Mouse (Mus musculus): Measurements from ENCODE around the gene Gm20379. TPM values are rescaled to one million over a fixed set of nuclear protein-coding genes. Genes with fewer than 3 reads are reported as not detected.
A peak's percentile ranks its signal among the peaks of the same experiment; 100 is the strongest.

The Gm20379 gene
- polyA plus RNA-seq, 1 experiment = not detected

DNA sequence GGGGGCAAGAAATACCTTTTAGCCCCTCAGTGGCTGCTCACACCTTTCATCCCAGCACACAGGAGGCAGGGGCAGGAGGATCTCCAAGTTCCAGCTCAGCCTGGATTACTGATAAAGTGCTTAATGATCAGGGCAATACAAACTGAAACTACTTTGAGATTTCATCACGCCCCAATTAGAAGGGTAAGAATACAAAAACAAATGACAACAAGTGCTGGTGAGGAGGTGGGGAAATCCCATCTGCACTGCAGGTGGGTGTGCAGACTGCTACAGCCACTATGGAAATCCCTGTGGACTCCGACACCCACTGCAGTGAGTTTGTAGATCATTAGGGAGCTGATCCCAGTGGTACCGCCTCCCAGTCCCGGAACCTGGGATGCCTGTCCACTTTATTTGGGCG is 1.5 kb upstream of the Gm20379 start:
- no peak overlapping the region for H3K4me3 ChIP-seq (ENCODE audit: insufficient read depth, low read depth, low read length)
- H3K4me1 ChIP-seq (ENCODE audit: control insufficient read depth, insufficient read depth, insufficient read length, low read length) = no peaks in the 10 kb centered on the region
- no peak overlapping the region for H3K27ac ChIP-seq (replicated peaks; ENCODE audit: low read depth, low read length)

GRCm38 (mm10) chr13:92314613-92315012 is 8.8 kb downstream of the Gm20379 start:
- no peak overlapping the region for H3K4me3 ChIP-seq (ENCODE audit: insufficient read depth, low read depth, low read length)
- H3K27ac ChIP-seq (replicated peaks; ENCODE audit: low read depth, low read length) = no peak overlapping the region
- no peaks in the 10 kb centered on the region for H3K4me1 ChIP-seq (ENCODE audit: control insufficient read depth, insufficient read depth, insufficient read length, low read length)

DNA sequence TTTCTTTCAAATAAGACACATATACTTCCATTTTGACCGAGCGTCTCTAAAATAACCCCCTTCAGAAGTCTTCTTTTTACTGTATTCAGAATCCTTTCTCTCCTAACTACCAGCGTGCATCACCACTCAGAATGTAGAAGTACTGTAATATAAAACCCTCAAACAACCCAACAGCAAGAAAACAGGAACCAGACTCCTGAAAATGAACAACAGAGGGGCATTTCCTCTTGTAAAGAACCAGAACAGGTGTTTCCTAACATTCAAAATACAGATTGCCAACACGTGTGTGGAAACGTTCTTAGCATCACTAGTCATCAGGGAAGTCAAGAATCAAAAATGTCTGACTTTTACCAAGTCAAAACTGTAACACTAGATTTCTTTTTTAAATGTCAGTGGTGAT is 15.0 kb downstream of the Gm20379 start:
- H3K4me3 ChIP-seq (ENCODE audit: insufficient read depth, low read depth, low read length) = no peak overlapping the region
- no peaks in the 10 kb centered on the region for H3K4me1 ChIP-seq (ENCODE audit: control insufficient read depth, insufficient read depth, insufficient read length, low read length)
- H3K27ac ChIP-seq (replicated peaks; ENCODE audit: low read depth, low read length) = no peak overlapping the region

DNA sequence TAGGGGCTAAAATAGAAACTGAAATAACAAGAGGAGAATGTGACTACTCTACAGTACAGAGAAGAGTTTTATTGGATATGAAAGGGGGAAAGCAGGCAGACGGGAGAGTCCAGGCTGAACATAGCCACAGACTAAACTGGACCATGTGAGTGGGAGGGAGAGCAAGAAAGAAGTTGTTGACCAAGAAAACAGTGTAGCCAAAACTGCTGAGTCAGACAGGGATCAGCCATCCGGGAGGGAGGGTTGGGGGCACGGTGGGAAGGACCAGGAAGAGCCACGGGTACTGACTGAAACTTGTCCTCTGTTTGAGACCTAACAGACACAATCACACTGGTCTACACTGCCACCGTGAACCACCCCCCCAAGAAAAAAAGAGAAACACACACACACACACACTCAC is 20.2 kb downstream of the Gm20379 start:
- Histone ChIP-seq H3K27ac (replicated peaks; ENCODE audit: low read depth, low read length) (no peak overlapping the region), H3K4me1 (ENCODE audit: control insufficient read depth, insufficient read depth, insufficient read length, low read length) (no peaks in the 10 kb centered on the region), H3K4me3 (ENCODE audit: insufficient read depth, low read depth, low read length) (no peak overlapping the region)

DNA sequence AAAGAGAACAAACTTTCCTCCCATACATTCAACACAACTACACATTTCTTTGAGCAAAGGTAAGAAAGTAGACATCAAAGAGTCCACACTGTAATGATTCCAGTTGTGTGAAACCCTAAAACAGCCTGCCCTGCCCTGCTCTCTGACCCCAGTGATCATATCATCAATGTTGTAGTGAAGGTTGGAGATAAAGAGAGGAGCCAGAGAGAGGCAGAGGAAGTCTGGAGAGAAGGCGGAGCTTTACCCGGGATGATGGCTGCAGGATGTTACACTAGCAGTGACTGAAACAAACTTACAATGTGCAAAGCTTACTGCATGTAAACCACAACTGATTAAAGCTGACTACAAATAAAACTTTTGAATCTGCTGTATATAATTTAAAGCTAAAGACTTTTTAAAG is 22.2 kb downstream of the Gm20379 start:
- H3K4me1 ChIP-seq (ENCODE audit: control insufficient read depth, insufficient read depth, insufficient read length, low read length) = no peaks in the 10 kb centered on the region
- H3K4me3 ChIP-seq (ENCODE audit: insufficient read depth, low read depth, low read length) = no peak overlapping the region
- H3K27ac ChIP-seq (replicated peaks; ENCODE audit: low read depth, low read length) = no peak overlapping the region

GRCm38 (mm10) chr13:92330621-92331020 is 24.8 kb downstream of the Gm20379 start:
- no peaks in the 10 kb centered on the region for H3K4me1 ChIP-seq (ENCODE audit: control insufficient read depth, insufficient read depth, insufficient read length, low read length)
- H3K27ac ChIP-seq (replicated peaks; ENCODE audit: low read depth, low read length) = no peak overlapping the region
- H3K4me3 ChIP-seq (ENCODE audit: insufficient read depth, low read depth, low read length) = no peak overlapping the region

- Histone ChIP-seq H3K4me1 (ENCODE audit: control insufficient read depth, insufficient read depth, insufficient read length, low read length) (no peaks in the 10 kb centered on the region), H3K4me3 (ENCODE audit: insufficient read depth, low read depth, low read length) (no peak overlapping the region)
These were observed 26.5 kb downstream of the Gm20379 start for GRCm38 (mm10) chr13:92332103-92332879.

DNA sequence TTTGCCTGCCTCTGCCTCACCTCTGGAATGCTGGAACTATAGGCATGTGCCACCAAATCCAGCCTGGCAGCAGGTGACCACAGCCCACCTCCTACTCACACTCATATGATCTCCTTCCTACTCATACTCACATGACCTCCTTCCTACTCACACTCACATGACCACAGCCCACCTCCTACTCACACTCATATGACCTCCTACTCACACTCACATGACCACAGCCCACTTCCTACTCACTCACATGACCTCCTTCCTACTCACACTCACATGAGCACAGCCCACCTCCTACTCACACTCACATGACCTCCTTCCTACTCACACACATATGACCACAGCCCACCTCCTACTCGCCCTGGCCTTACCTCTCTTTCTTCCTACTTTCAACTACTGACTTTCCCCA is 31.1 kb downstream of the Gm20379 start:
- H3K4me1 ChIP-seq (ENCODE audit: control insufficient read depth, insufficient read depth, insufficient read length, low read length) = no peaks in the 10 kb centered on the region
- H3K27ac ChIP-seq (replicated peaks; ENCODE audit: low read depth, low read length) = no peak overlapping the region
- H3K4me3 ChIP-seq (ENCODE audit: insufficient read depth, low read depth, low read length) = no peak overlapping the region

More at GRCm38 (mm10) chr13:92332103-92332879, 26.5 kb downstream of the Gm20379 start:
- H3K27ac ChIP-seq (replicated peaks; ENCODE audit: low read depth, low read length) = no peak overlapping the region

GRCm38 (mm10) chr13:92337773-92338462 is 32.1 kb downstream of the Gm20379 start:
- Histone ChIP-seq H3K4me3 (ENCODE audit: insufficient read depth, low read depth, low read length) (no peak overlapping the region), H3K4me1 (ENCODE audit: control insufficient read depth, insufficient read depth, insufficient read length, low read length) (no peaks in the 10 kb centered on the region), H3K27ac (replicated peaks; ENCODE audit: low read depth, low read length) (no peak overlapping the region)

DNA sequence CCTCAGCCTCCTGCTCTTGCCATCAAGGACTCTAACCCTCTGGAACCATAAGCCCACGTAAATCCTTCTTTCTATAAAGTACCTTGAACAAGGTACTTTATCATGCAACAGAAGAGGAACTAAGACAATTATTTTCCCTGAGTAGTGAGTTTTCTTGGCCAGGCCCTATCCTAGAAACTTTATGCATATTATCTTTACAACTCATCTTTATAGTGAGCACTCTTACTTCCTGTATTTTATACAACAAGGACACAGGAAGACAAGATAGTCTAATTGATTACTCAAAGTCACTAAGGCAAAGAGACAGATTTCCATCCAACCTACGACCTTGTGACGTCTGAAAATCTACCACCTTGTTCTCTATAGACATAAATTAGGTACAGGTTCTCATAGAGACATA is 34.0 kb downstream of the Gm20379 start:
- H3K27ac ChIP-seq (replicated peaks; ENCODE audit: low read depth, low read length) = no peak overlapping the region
- H3K4me3 ChIP-seq (ENCODE audit: insufficient read depth, low read depth, low read length) = no peak overlapping the region
- no peaks in the 10 kb centered on the region for H3K4me1 ChIP-seq (ENCODE audit: control insufficient read depth, insufficient read depth, insufficient read length, low read length)

DNA sequence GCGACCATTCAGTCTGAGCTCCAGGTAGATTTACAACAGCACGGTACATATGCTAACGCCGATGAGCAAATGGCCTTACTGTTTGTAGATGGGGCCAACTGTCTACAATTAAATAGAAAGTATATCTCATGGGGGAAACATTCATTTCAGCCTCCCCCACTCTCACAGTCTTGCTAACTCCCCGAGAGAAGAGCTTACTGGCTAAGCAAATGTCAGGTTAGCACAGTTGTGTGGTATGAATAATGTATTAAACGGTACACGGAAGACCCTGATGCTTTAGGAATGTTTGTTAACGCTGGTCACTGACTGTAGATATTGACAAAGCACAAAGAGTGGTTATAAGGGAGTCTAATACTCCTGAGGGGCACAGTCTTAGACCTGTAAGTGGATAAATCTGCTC is 38.3 kb downstream of the Gm20379 start:
- Histone ChIP-seq H3K27ac (replicated peaks; ENCODE audit: low read depth, low read length) (no peak overlapping the region), H3K4me3 (ENCODE audit: insufficient read depth, low read depth, low read length) (no peak overlapping the region), H3K4me1 (ENCODE audit: control insufficient read depth, insufficient read depth, insufficient read length, low read length) (no peaks in the 10 kb centered on the region)

DNA sequence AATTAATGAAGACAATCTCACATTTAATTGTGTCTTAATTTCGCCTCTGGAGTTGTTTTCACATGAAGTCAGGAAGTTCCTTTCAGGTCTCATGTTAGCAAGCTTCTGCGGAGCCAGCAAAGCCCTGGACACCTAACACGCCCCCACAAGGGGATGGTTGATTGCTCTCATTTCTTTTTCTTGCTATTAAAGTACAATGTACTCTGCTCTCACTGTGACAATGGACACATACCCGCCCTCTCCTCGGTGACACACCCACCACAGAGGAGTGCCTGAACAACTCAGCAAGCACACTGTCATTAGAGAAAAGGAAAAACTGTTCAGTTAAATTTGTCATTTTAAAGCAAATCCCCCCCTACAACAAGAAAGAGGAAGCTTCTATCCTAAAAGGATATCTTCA is 40.6 kb downstream of the Gm20379 start:
- Histone ChIP-seq H3K4me1 (ENCODE audit: control insufficient read depth, insufficient read depth, insufficient read length, low read length) (no peaks in the 10 kb centered on the region), H3K27ac (replicated peaks; ENCODE audit: low read depth, low read length) (no peak overlapping the region), H3K4me3 (ENCODE audit: insufficient read depth, low read depth, low read length) (no peak overlapping the region)

GRCm38 (mm10) chr13:92351100-92351499 is 45.3 kb downstream of the Gm20379 start:
- no peak overlapping the region for H3K4me3 ChIP-seq (ENCODE audit: insufficient read depth, low read depth, low read length)
- H3K4me1 ChIP-seq (ENCODE audit: control insufficient read depth, insufficient read depth, insufficient read length, low read length) = peaks cover 5% of the 10 kb centered on the region
- H3K27ac ChIP-seq (replicated peaks; ENCODE audit: low read depth, low read length) = no peak overlapping the region

- Histone ChIP-seq H3K4me3 (ENCODE audit: insufficient read depth, low read depth, low read length) (peak overlapping the region; percentile 71), H3K4me1 (ENCODE audit: control insufficient read depth, insufficient read depth, insufficient read length, low read length) (peaks cover 5% of the 10 kb centered on the region), H3K27ac (replicated peaks; ENCODE audit: low read depth, low read length) (peak overlapping the region; percentile 53; the same call in 1 of the 2 replicates)
These were observed 48.2 kb downstream of the Gm20379 start for GRCm38 (mm10) chr13:92353956-92354355.

- Histone ChIP-seq H3K4me1 (ENCODE audit: control insufficient read depth, insufficient read depth, insufficient read length, low read length) (peaks cover 5% of the 10 kb centered on the region), H3K27ac (replicated peaks; ENCODE audit: low read depth, low read length) (peak within 1 kb of the TSS; percentile 53; the same call in 1 of the 2 replicates), H3K4me3 (ENCODE audit: insufficient read depth, low read depth, low read length) (peak within 1 kb of the TSS; percentile 92)
These were observed 48.9 kb downstream of the Gm20379 start, which contains the start of the genes Dhfr and Msh3 for GRCm38 (mm10) chr13:92354456-92355271. TSS of gene Dhfr (plus strand) at chr13:92354726. TSS of gene Msh3 (minus strand) at chr13:92355003.

Data from brown adipose tissue, adult 24 weeks (tissue).